Mouse (Mus musculus): ENCODE measurements around the gene Nr3c2. TPM values are rescaled to one million over a fixed set of nuclear protein-coding genes. Genes with fewer than 3 reads are reported as not detected.

Gene Nr3c2
- polyA plus RNA-seq, 1 experiment from 2014 or later, result 2.5 TPM

DNA sequence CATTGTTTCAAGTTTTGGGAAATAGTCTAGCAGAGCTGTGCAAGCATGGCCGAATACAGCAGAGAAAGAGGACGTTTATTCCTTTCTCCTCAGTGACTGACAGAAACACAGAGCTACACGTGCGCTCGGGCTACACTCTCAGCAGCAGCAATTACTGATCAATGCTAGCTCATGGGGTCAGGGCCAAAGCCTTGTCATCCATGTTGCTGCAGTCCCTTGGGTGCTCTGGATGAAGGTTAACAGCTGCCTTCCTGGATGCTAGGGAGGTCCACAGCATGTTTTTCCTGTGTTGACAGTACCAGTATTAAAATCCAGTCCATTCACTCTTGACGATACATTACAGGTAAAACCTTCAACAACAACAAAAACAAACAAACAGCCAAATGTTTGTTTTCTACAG lies 113.4 kb downstream of the Nr3c2 start:
- Histone ChIP-seq H3K4me1 (replicated peaks; ENCODE audit: control insufficient read depth, insufficient read depth) (no peaks in the 10 kb centered on the region), H3K27ac (replicated peaks) (no peak overlapping the region), H3K36me3 (ENCODE audit: control insufficient read depth, insufficient read depth, low read length) (no peaks in the 10 kb centered on the region), H3K4me3 (ENCODE audit: low read depth, low read length) (no peak overlapping the region), H3K9ac (ENCODE audit: low read length) (no peak overlapping the region), H3K27me3 (ENCODE audit: control insufficient read depth, insufficient read depth, low read length) (no peaks in the 10 kb centered on the region), H3K9me3 (ENCODE audit: control insufficient read depth, low read length) (no peaks in the 10 kb centered on the region), H3K4me2 (replicated peaks; ENCODE audit: low read depth) (no peak overlapping the region)
- TF ChIP-seq CTCF (IDR thresholded peaks at IDR 0.05; ENCODE audit: low read depth) (no peak), EP300 (optimal IDR thresholded peaks at IDR 0.05) (no peak)
- ATAC-seq (ENCODE audit: low FRiP score, low TSS enrichment) (no peak), DNase-seq (ENCODE audit: low spot score) (no peak)
- WGBS, result 80% methylated on average over 6 of the region's 6 CpGs

DNA sequence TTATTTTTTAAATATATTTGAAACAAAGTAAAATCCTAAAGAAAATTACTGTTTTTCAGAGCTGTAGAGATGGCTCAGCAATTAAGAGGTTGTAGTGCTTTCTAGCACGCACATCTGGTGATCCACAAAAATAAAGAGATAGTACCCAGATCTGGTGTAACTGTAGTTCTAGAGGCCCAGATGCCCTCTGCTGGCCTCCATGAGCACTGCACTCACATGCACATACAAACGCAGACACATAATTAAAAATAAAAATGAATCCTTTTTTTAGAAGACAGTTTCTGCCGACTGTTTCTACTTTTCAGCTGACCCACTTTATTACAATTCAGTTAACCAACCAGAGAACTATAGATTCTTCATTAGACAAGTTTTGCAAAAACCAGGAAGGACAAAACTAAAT lies 117.5 kb downstream of the Nr3c2 start:
- Histone ChIP-seq H3K27me3 (ENCODE audit: control insufficient read depth, insufficient read depth, low read length) (no peaks in the 10 kb centered on the region), H3K36me3 (ENCODE audit: control insufficient read depth, insufficient read depth, low read length) (no peaks in the 10 kb centered on the region), H3K4me3 (ENCODE audit: low read depth, low read length) (no peak overlapping the region), H3K9ac (ENCODE audit: low read length) (no peak overlapping the region), H3K27ac (replicated peaks) (no peak overlapping the region), H3K4me2 (replicated peaks; ENCODE audit: low read depth) (no peak overlapping the region), H3K4me1 (replicated peaks; ENCODE audit: control insufficient read depth, insufficient read depth) (no peaks in the 10 kb centered on the region), H3K9me3 (ENCODE audit: control insufficient read depth, low read length) (no peaks in the 10 kb centered on the region)
- TF ChIP-seq EP300 (optimal IDR thresholded peaks at IDR 0.05) (no peak), CTCF (IDR thresholded peaks at IDR 0.05; ENCODE audit: low read depth) (peak; percentile 36)
- 96% methylated on average over 3 of the region's 3 CpGs for WGBS
- no peak for ATAC-seq (ENCODE audit: low FRiP score, low TSS enrichment)
- DNase-seq (ENCODE audit: low spot score), result no peak

DNA sequence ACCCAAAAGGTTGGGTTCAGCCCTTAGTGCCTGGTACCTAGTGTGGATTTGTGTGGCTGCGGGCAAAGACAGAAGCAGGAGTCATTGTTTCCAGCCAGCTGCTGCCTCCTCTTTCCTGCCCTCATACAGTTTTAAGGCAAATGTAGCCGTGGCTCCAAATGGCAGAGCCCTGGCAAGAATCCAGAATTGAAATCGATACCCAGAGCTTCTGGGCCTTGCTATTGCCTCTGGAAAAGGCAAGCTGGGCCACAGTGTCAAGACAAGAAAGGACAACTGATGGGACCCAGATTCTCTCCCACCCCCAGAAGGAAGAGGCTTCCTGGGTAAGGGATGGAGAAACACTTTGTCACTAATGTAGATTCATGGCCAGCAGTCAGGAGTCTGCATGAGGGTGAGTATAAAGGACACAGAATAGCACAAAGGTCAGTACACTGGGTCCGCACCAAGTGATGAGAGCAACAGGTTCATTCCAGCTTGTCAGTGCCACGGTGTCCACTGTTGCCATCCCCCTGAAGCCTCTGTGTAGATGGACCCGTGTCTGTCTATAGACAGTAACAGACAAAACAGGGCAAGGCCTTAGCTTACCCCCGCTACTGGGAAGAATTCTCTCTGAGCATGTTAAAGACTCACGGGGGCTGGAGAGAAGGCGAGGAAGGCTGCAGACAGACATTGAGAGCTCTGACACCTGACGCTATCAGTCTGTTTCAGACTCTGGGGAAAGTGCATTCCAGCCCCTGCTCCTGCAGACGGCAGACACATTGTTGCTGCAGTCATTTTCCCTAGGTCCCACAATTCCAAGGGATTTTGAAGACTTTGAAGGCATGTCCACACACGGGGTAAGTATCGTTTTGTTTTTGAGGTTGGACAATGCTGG lies 124.8 kb downstream of the Nr3c2 start:
- no peaks in the 10 kb centered on the region for H3K27me3 ChIP-seq (ENCODE audit: control insufficient read depth, insufficient read depth, low read length)
- ATAC-seq (ENCODE audit: low FRiP score, low TSS enrichment), result no peak
- WGBS, result 64% methylated on average over 13 of the region's 13 CpGs
- no peak overlapping the region for H3K27ac ChIP-seq (replicated peaks)
- H3K4me2 ChIP-seq (replicated peaks; ENCODE audit: low read depth), result no peak overlapping the region
- no peak overlapping the region for H3K9ac ChIP-seq (ENCODE audit: low read length)
- H3K36me3 ChIP-seq (ENCODE audit: control insufficient read depth, insufficient read depth, low read length), result no peaks in the 10 kb centered on the region
- H3K9me3 ChIP-seq (ENCODE audit: control insufficient read depth, low read length), result no peaks in the 10 kb centered on the region
- no peak for DNase-seq (ENCODE audit: low spot score)
- H3K4me3 ChIP-seq (ENCODE audit: low read depth, low read length), result no peak overlapping the region
- H3K4me1 ChIP-seq (replicated peaks; ENCODE audit: control insufficient read depth, insufficient read depth), result no peaks in the 10 kb centered on the region
- TF ChIP-seq CTCF (IDR thresholded peaks at IDR 0.05; ENCODE audit: low read depth) (no peak), EP300 (optimal IDR thresholded peaks at IDR 0.05) (no peak)

DNA sequence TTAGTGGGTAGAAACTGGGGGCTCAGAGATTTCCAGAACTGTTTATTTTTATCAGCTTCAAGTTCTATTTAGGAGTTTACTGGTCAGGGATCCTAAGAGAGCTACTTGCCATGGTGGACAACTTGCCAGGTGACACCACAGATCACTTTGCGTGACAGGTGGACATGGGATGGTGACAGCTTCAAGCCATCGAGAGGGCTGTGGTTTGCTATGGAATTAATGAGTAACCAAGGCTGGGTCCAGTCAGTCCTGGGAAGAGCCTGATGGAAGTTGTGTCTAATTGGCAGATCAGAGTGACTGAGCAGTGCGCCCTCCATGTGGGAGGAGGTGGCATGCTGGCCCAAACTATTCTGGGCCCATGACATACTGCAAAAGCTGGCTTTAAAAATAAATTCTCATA lies 132.0 kb downstream of the Nr3c2 start:
- no peak for ATAC-seq (ENCODE audit: low FRiP score, low TSS enrichment)
- Histone ChIP-seq H3K9me3 (ENCODE audit: control insufficient read depth, low read length) (no peaks in the 10 kb centered on the region), H3K4me1 (replicated peaks; ENCODE audit: control insufficient read depth, insufficient read depth) (no peaks in the 10 kb centered on the region), H3K4me2 (replicated peaks; ENCODE audit: low read depth) (no peak overlapping the region), H3K36me3 (ENCODE audit: control insufficient read depth, insufficient read depth, low read length) (no peaks in the 10 kb centered on the region), H3K9ac (ENCODE audit: low read length) (no peak overlapping the region), H3K27ac (replicated peaks) (no peak overlapping the region), H3K27me3 (ENCODE audit: control insufficient read depth, insufficient read depth, low read length) (no peaks in the 10 kb centered on the region), H3K4me3 (ENCODE audit: low read depth, low read length) (no peak overlapping the region)
- 79% methylated on average over 3 of the region's 3 CpGs for WGBS
- TF ChIP-seq EP300 (optimal IDR thresholded peaks at IDR 0.05) (no peak), CTCF (IDR thresholded peaks at IDR 0.05; ENCODE audit: low read depth) (no peak)
- DNase-seq (ENCODE audit: low spot score), result no peak

DNA sequence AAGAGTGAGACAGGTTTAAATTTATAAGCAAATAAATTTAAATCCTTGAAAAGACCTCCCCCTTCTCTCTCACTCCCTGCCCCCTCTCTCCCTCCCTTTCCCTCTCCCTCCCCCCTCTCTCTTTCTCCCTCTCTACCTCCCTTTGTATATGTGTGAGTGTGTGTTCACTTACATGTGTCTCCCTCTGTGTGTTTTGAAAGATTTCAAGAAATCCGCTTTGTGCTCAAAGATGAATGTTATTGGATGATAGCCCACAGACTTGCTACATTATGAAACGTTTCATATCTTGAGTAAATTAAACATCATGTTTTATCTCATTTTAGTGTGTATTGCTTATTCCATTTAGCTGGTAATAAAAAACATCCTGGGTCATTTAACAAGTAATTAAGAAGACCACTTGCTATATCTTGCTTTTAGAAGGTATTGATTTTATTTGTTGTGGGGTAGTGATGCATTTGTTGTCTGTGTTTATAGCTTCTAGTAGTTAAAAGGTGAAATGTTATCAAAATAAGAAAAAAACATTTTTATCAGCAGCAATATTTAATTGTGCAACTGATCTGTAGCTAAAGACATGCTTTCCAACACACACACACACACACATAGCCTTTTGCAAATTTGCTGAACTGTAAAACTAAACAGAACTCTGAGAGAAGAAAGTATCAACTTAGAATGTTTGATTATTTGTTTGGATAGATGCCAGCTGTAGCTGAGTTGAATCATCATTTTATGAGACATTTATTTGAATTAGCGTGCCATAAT lies 134.6 kb downstream of the Nr3c2 start:
- no peak overlapping the region for H3K27ac ChIP-seq (replicated peaks)
- no peak overlapping the region for H3K9ac ChIP-seq (ENCODE audit: low read length)
- H3K36me3 ChIP-seq (ENCODE audit: control insufficient read depth, insufficient read depth, low read length), result no peaks in the 10 kb centered on the region
- H3K27me3 ChIP-seq (ENCODE audit: control insufficient read depth, insufficient read depth, low read length), result no peaks in the 10 kb centered on the region
- TF ChIP-seq EP300 (optimal IDR thresholded peaks at IDR 0.05) (no peak), CTCF (IDR thresholded peaks at IDR 0.05; ENCODE audit: low read depth) (no peak)
- WGBS, result 31% methylated on average over 3 of the region's 3 CpGs
- no peak overlapping the region for H3K4me2 ChIP-seq (replicated peaks; ENCODE audit: low read depth)
- no peaks in the 10 kb centered on the region for H3K9me3 ChIP-seq (ENCODE audit: control insufficient read depth, low read length)
- H3K4me3 ChIP-seq (ENCODE audit: low read depth, low read length), result no peak overlapping the region
- no peak for DNase-seq (ENCODE audit: low spot score)
- no peaks in the 10 kb centered on the region for H3K4me1 ChIP-seq (replicated peaks; ENCODE audit: control insufficient read depth, insufficient read depth)
- ATAC-seq (ENCODE audit: low FRiP score, low TSS enrichment), result no peak

DNA sequence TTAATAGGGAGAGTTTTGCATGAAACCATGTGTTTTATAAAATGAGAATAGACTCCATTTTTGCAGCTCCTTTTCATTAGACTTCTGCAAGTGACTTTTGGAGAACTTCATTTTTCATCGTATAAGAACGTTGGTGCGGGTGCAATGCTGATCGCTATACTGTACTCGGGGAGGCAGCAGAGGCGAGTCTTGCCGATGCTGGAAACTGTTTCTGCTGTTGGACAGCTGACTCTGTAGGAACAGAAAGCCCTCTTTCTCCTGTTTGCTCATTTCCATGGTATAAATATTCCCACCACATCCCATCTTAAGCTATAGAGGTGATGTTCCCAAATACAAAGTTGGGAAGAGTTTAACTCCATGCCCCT lies 135.2 kb downstream of the Nr3c2 start:
- Histone ChIP-seq H3K9me3 (ENCODE audit: control insufficient read depth, low read length) (no peaks in the 10 kb centered on the region), H3K4me2 (replicated peaks; ENCODE audit: low read depth) (no peak overlapping the region), H3K4me3 (ENCODE audit: low read depth, low read length) (no peak overlapping the region), H3K27me3 (ENCODE audit: control insufficient read depth, insufficient read depth, low read length) (no peaks in the 10 kb centered on the region), H3K4me1 (replicated peaks; ENCODE audit: control insufficient read depth, insufficient read depth) (no peaks in the 10 kb centered on the region), H3K36me3 (ENCODE audit: control insufficient read depth, insufficient read depth, low read length) (no peaks in the 10 kb centered on the region), H3K9ac (ENCODE audit: low read length) (no peak overlapping the region), H3K27ac (replicated peaks) (no peak overlapping the region)
- ATAC-seq (ENCODE audit: low FRiP score, low TSS enrichment) (no peak), DNase-seq (ENCODE audit: low spot score) (no peak)
- TF ChIP-seq CTCF (IDR thresholded peaks at IDR 0.05; ENCODE audit: low read depth) (peak; percentile 35; the same call in 1 of the 2 replicates), EP300 (optimal IDR thresholded peaks at IDR 0.05) (no peak)
- 50% methylated on average over 7 of the region's 7 CpGs for WGBS
